Mouse (Mus musculus): ENCODE data around the gene Gm3182. TPM values are rescaled to one million over a fixed set of nuclear protein-coding genes. Genes with fewer than 3 reads are reported as not detected.
"Not testable (repeated sequence)": the region's sequence is repeated elsewhere in the genome, so short reads cannot be mapped to it uniquely, and the experiment has no call there.

Gm3182 gene
- not detected in 2 replicates for polyA plus RNA-seq (2014; fragmentation: Nextera tagmentation; extraction: Ambion mirVana)

DNA sequence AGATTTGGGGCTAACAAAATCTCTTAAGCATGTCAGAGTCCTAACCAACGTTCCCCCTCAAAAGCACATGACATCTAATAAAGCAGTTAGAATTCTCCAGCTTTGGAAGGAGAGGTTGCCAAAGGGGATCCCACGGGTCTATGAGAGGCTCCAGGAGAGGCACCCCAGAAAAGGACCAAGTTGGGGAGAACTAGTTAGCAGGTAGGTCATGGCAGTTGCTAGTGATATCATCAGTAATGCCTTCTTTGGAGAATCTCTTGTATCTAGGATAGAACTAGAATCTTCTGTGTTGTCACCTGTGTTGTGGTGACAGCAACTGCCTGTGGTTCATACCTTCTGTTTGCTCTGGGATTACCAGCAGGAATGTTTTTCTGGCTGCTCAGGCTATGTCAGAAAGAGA, at the start of gene Gm3182:
Gm3182 (plus strand) TSS at position 301 of the 400 bp plus-strand sequence.
- not testable (repeated sequence) for ATAC-seq (replicated peaks; ENCODE audit: low FRiP score); H3K36me3 ChIP-seq (ENCODE audit: control insufficient read depth, insufficient read depth, low read length); H3K27ac ChIP-seq (ENCODE audit: low read depth, low read length); DNase-seq (ENCODE audit: low spot score); H3K9ac ChIP-seq (ENCODE audit: low read length); H3K4me1 ChIP-seq (replicated peaks; ENCODE audit: control insufficient read depth, insufficient read depth, low read length); H3K4me2 ChIP-seq (ENCODE audit: low read depth, low read length, severe bottlenecking); H3K4me3 ChIP-seq (ENCODE audit: low read depth, low read length); H3K27me3 ChIP-seq (ENCODE audit: control insufficient read depth, insufficient read depth, low read length); H3K9me3 ChIP-seq (ENCODE audit: control insufficient read depth, low read length)
- WGBS, result no CpG with 5 or more reads among the region's 2 CpGs

DNA sequence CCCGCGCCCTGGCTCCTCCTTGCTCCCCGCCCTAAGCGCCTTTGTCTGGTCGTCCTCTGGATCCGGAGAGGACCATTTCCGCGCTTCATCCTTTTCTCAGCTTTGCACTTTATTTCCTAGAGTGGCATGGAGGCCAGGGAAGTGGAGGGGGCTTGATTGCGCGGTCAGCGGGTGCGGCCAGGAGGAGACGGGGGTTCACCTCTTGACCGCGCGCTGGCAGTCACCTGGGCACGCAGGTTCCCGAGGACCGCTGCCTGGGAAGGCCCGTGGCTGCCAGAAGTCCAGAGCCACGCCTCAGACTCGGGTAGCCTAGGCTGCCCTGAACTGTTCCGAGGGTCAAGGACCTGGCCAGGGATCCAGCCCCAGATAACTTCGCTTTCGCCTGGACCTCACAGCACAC, 17.9 kb downstream of the Gm3182 start:
- Histone ChIP-seq H3K4me2 (ENCODE audit: low read depth, low read length, severe bottlenecking) (peak overlapping the region; percentile 41; the same call in 1 of the 2 replicates), H3K4me3 (ENCODE audit: low read depth, low read length) (peak overlapping the region; percentile 24)
- ATAC-seq (replicated peaks; ENCODE audit: low FRiP score); H3K4me1 ChIP-seq (replicated peaks; ENCODE audit: control insufficient read depth, insufficient read depth, low read length); H3K9ac ChIP-seq (ENCODE audit: low read length); H3K27ac ChIP-seq (ENCODE audit: low read depth, low read length); H3K27me3 ChIP-seq (ENCODE audit: control insufficient read depth, insufficient read depth, low read length); H3K36me3 ChIP-seq (ENCODE audit: control insufficient read depth, insufficient read depth, low read length); H3K9me3 ChIP-seq (ENCODE audit: control insufficient read depth, low read length): not testable (repeated sequence)
- DNase-seq (ENCODE audit: low spot score), result peak; percentile 46
- 1% methylated on average over 11 of the region's 25 CpGs for WGBS

Other genes starting within 250 kb of the Gm3182 start
- gene Gm3138, start 232.1 kb upstream of the Gm3182 start, polyA plus RNA-seq (2014; fragmentation: Nextera tagmentation; extraction: Ambion mirVana), result not detected in 2 replicates
- not detected in 2 replicates for gene Gm3149, start 164.5 kb upstream of the Gm3182 start, polyA plus RNA-seq (2014; fragmentation: Nextera tagmentation; extraction: Ambion mirVana)
- gene 2610042L04Rik, start 147.0 kb upstream of the Gm3182 start, polyA plus RNA-seq (2014; fragmentation: Nextera tagmentation; extraction: Ambion mirVana), result 0.63 and 0.75 TPM in 2 replicates
- not detected in 2 replicates for gene Gm3159, start 84.2 kb upstream of the Gm3182 start, polyA plus RNA-seq (2014; fragmentation: Nextera tagmentation; extraction: Ambion mirVana)
- gene Gm3164, start 66.3 kb upstream of the Gm3182 start, polyA plus RNA-seq (2014; fragmentation: Nextera tagmentation; extraction: Ambion mirVana), result 0.41 and 1.1 TPM in 2 replicates
- not detected in 2 replicates for gene Gm3173, start 50.8 kb upstream of the Gm3182 start, polyA plus RNA-seq (2014; fragmentation: Nextera tagmentation; extraction: Ambion mirVana)
- gene Gm3047, start 73.7 kb downstream of the Gm3182 start, polyA plus RNA-seq (2014; fragmentation: Nextera tagmentation; extraction: Ambion mirVana), result not detected in 2 replicates
- gene Gm8159, start 150.6 kb downstream of the Gm3182 start, polyA plus RNA-seq (2014; fragmentation: Nextera tagmentation; extraction: Ambion mirVana), result not detected in 2 replicates
- gene Gm3239, start 182.4 kb downstream of the Gm3182 start, polyA plus RNA-seq (2014; fragmentation: Nextera tagmentation; extraction: Ambion mirVana), result not detected in 2 replicates
- not detected in 2 replicates for gene Gm7876, start 227.5 kb downstream of the Gm3182 start, polyA plus RNA-seq (2014; fragmentation: Nextera tagmentation; extraction: Ambion mirVana)
- 0.45 and 0.53 TPM in 2 replicates for gene Gm3252, start 245.0 kb downstream of the Gm3182 start, polyA plus RNA-seq (2014; fragmentation: Nextera tagmentation; extraction: Ambion mirVana)

Data from forebrain, embryonic 11.5 days (tissue).